Mouse (Mus musculus): Measurements from ENCODE around the gene Zbtb8b. TPM values are rescaled to one million over a fixed set of nuclear protein-coding genes. Genes with fewer than 3 reads are reported as not detected.

Zbtb8b gene
- polyA plus RNA-seq, 1 experiment, result 2.1 TPM

DNA sequence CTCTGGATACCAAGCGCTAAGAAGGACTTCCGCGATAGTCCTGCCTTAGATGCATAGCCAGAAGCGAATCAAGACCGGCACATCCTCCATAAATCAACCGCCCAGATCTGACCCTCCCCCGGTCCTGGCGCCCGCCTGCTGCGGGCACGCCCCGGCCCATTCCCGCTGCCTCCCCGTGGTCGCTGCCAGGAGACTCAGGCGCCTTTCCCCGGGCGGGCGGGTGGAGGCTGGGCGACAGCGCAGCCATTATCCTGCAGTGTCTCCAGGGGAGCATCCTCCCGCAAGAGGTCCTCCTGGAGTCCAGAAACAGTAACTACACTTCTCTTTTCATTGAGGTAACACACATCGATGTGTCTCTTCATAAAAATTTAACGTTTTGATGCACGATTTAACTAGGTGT is 34.2 kb downstream of the Zbtb8b start:
- no peak overlapping the region for H3K27ac ChIP-seq (ENCODE audit: insufficient read depth, low read length)

DNA sequence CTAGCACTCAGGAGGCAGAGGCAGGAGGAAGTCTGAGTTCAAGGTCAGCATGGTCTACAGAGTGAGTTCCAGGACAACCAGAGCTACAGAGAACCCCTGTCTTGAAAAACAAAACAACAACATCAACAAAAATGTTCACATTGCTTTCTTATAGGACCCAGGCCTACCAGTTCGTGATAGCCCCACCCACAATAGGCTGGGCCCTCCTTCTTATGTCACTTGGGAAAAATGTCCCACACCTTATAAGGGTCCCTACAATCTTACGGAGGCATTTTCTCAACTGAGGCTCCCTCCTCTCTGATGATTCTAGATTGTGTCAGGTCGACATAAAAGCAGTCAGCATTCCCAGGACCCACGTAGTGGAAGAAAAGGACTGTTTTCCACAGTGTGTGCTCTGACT is 40.8 kb downstream of the Zbtb8b start:
- no peak for DNase-seq
- WGBS, result 84% methylated on average over 4 of the region's 4 CpGs

More for the DNA sequence above, 34.2 kb downstream of the Zbtb8b start:
- H3K4me3 ChIP-seq (replicated peaks; ENCODE audit: insufficient read depth, low read depth, low read length), result peak overlapping the region; percentile 42
- TF ChIP-seq POLR2A (IDR thresholded peaks at IDR 0.05; ENCODE audit: borderline replicate concordance, insufficient read depth, low read length), result no peak
- peak; percentile 51; the same call in 1 of the 2 replicates for TF ChIP-seq CTCF (IDR thresholded peaks at IDR 0.05; ENCODE audit: borderline replicate concordance, insufficient read depth, low read depth, low read length)
- WGBS, result 4% methylated on average over 25 of the region's 25 CpGs
- H3K27me3 ChIP-seq (ENCODE audit: control insufficient read depth, insufficient read depth, low read length), result no peaks in the 10 kb centered on the region
- H3K4me1 ChIP-seq (ENCODE audit: control insufficient read depth, insufficient read depth, low read length), result no peaks in the 10 kb centered on the region
- DNase-seq, result peak; percentile 33

DNA sequence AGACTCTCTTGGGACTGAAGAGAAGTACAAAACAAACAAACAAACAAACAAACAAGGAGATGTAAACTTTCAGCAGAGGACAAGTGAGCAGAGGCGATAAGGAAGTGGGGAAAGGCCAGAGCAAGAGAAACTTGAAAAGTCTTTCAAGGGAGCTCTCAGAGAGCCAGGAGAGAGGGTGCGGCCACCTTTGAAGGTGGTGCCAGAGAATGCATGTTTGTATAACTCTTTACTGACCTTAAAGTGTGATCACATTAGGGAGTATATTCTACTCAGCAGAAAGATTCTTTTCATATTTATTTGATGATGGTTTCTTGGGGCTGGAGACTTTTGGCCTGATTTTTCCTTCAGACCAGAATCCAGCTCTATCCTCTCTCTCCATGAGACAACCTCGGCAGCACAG is 43.7 kb downstream of the Zbtb8b start:
- Histone ChIP-seq H3K27ac (ENCODE audit: insufficient read depth, low read length) (no peak overlapping the region), H3K4me1 (ENCODE audit: control insufficient read depth, insufficient read depth, low read length) (no peaks in the 10 kb centered on the region), H3K27me3 (ENCODE audit: control insufficient read depth, insufficient read depth, low read length) (no peaks in the 10 kb centered on the region), H3K4me3 (replicated peaks; ENCODE audit: insufficient read depth, low read depth, low read length) (no peak overlapping the region)
- 86% methylated on average over 3 of the region's 3 CpGs for WGBS
- DNase-seq, result no peak
- TF ChIP-seq POLR2A (IDR thresholded peaks at IDR 0.05; ENCODE audit: borderline replicate concordance, insufficient read depth, low read length), result no peak
- TF ChIP-seq CTCF (IDR thresholded peaks at IDR 0.05; ENCODE audit: borderline replicate concordance, insufficient read depth, low read depth, low read length), result no peak

More for the DNA sequence above, 40.8 kb downstream of the Zbtb8b start:
- Histone ChIP-seq H3K4me1 (ENCODE audit: control insufficient read depth, insufficient read depth, low read length) (no peaks in the 10 kb centered on the region), H3K4me3 (replicated peaks; ENCODE audit: insufficient read depth, low read depth, low read length) (no peak overlapping the region), H3K27me3 (ENCODE audit: control insufficient read depth, insufficient read depth, low read length) (no peaks in the 10 kb centered on the region), H3K27ac (ENCODE audit: insufficient read depth, low read length) (no peak overlapping the region)
- TF ChIP-seq POLR2A (IDR thresholded peaks at IDR 0.05; ENCODE audit: borderline replicate concordance, insufficient read depth, low read length) (no peak), CTCF (IDR thresholded peaks at IDR 0.05; ENCODE audit: borderline replicate concordance, insufficient read depth, low read depth, low read length) (no peak)

DNA sequence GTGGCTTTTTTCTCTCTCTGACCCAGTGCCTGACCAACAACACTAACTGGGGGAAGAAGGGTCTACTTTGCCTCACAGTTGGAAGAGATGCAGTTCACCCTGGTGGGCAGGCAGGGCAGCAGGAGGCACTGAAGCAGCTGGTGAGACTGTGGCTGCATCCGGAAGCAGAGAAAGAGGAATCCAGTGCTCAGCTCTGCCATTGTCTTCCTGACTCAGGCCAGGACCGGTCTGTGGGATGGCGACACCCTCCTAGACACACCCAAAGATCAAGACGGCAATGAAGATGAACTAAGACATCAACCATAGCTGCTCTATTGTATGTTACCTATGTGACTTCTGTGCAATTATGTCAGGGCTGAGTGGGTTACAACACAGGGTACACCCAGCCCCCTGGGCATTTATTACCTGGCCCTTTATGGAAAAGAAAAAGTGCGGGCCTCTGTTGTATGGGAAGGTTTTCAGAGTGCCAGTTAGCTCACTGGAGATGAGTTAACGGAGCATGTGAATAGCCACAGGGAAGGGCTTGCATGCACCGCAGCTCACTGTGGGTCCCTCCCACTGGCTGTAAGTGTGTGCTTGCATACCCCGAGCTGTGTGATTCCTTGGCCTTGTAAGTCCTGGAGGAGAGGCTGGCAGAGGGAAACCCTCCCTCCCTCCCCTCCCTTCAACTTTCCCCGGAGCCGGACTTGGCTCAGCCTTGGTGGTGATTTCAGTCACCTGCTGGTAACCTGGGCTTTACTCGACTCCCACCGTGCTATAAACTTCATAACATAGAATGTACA is 46.4 kb downstream of the Zbtb8b start:
- DNase-seq, result no peak
- no peaks in the 10 kb centered on the region for H3K27me3 ChIP-seq (ENCODE audit: control insufficient read depth, insufficient read depth, low read length)
- H3K27ac ChIP-seq (ENCODE audit: insufficient read depth, low read length), result no peak overlapping the region
- WGBS, result 15% methylated on average over 12 of the region's 12 CpGs
- TF ChIP-seq CTCF (IDR thresholded peaks at IDR 0.05; ENCODE audit: borderline replicate concordance, insufficient read depth, low read depth, low read length) (no peak), POLR2A (IDR thresholded peaks at IDR 0.05; ENCODE audit: borderline replicate concordance, insufficient read depth, low read length) (no peak)
- H3K4me3 ChIP-seq (replicated peaks; ENCODE audit: insufficient read depth, low read depth, low read length), result no peak overlapping the region
- no peaks in the 10 kb centered on the region for H3K4me1 ChIP-seq (ENCODE audit: control insufficient read depth, insufficient read depth, low read length)

DNA sequence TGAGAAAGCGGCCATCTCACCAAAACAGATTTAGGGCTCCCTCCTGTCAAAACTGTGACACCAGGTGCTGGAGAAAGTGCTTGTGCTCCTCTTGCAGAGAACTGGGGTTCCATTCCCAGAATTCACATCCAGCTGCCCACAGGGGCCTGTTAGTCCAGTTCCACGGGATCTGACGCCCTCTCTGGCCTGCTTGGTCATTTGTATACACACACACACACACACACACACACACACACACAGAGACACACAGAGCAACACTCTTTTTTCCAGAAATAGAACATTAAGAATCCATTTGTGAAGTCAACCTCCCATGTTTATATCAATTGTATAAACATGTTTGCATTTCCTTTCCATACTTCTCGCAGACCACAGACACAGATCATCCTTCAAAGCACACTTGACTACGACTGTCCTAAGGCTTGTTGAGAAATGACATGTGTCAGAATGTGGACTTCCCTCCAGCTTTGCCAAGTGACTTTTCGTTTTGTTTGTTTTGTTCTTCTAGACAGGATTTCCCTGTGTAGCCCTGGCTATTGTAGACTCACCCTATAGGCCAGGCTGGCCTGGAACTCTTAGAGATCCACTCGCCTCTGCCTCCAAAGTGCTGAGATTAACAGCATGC is 49.6 kb downstream of the Zbtb8b start:
- no peak for DNase-seq
- Histone ChIP-seq H3K4me3 (replicated peaks; ENCODE audit: insufficient read depth, low read depth, low read length) (no peak overlapping the region), H3K27me3 (ENCODE audit: control insufficient read depth, insufficient read depth, low read length) (no peaks in the 10 kb centered on the region), H3K4me1 (ENCODE audit: control insufficient read depth, insufficient read depth, low read length) (no peaks in the 10 kb centered on the region), H3K27ac (ENCODE audit: insufficient read depth, low read length) (no peak overlapping the region)
- TF ChIP-seq POLR2A (IDR thresholded peaks at IDR 0.05; ENCODE audit: borderline replicate concordance, insufficient read depth, low read length) (no peak), CTCF (IDR thresholded peaks at IDR 0.05; ENCODE audit: borderline replicate concordance, insufficient read depth, low read depth, low read length) (no peak)
- WGBS, result 86% methylated on average over 7 of the region's 7 CpGs

DNA sequence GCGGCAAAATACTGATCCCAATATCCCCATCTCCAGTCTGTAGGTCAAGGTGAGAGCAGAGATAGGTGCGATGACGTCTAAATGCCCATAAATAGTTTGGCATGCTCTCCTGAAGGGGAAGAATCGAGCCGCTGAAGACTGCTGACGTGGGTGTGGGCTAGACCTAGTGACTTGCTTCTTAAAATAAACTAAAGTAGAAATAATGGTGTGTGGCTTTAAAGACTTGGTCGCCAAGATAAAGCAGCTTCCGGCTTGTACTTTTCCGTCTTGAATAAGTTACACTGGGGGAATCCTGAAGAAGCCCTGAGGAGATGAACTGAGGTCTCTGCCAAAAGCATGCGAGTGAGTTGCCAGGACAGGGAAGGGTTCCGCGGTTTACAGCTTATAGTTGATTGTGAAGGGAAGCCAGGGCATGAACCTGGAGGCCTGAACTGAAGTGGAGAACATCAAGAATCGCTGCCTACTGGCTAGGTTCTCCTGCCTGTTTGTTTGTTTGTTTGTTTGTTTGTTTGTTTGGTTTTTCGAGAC is 50.4 kb downstream of the Zbtb8b start:
- no peak for TF ChIP-seq CTCF (IDR thresholded peaks at IDR 0.05; ENCODE audit: borderline replicate concordance, insufficient read depth, low read depth, low read length)
- TF ChIP-seq POLR2A (IDR thresholded peaks at IDR 0.05; ENCODE audit: borderline replicate concordance, insufficient read depth, low read length), result no peak
- H3K4me1 ChIP-seq (ENCODE audit: control insufficient read depth, insufficient read depth, low read length), result no peaks in the 10 kb centered on the region
- 63% methylated on average over 14 of the region's 14 CpGs for WGBS
- no peaks in the 10 kb centered on the region for H3K27me3 ChIP-seq (ENCODE audit: control insufficient read depth, insufficient read depth, low read length)
- no peak overlapping the region for H3K27ac ChIP-seq (ENCODE audit: insufficient read depth, low read length)
- H3K4me3 ChIP-seq (replicated peaks; ENCODE audit: insufficient read depth, low read depth, low read length), result no peak overlapping the region
- no peak for DNase-seq

DNA sequence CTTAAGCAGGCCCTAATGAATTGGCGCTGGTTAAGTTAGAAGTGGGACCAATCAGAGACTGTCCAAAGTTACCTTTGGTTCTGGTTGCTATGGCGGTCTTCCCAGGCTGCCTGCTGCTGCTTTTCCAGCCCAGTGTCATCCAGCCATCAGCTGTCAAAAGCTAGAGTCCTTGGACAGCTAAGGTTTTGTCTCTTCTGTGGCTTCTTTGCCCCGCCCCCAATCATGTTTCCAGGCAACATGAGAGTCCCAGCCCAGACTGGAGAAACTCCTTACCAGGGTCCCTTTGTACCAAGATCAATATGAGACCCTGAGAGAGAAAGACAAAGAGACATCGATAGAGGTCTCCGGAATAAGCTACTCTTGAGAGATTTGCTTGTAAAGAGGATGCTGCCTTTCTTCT is 52.2 kb downstream of the Zbtb8b start:
- Histone ChIP-seq H3K4me1 (ENCODE audit: control insufficient read depth, insufficient read depth, low read length) (no peaks in the 10 kb centered on the region), H3K27ac (ENCODE audit: insufficient read depth, low read length) (no peak overlapping the region), H3K27me3 (ENCODE audit: control insufficient read depth, insufficient read depth, low read length) (no peaks in the 10 kb centered on the region), H3K4me3 (replicated peaks; ENCODE audit: insufficient read depth, low read depth, low read length) (no peak overlapping the region)
- TF ChIP-seq POLR2A (IDR thresholded peaks at IDR 0.05; ENCODE audit: borderline replicate concordance, insufficient read depth, low read length) (no peak), CTCF (IDR thresholded peaks at IDR 0.05; ENCODE audit: borderline replicate concordance, insufficient read depth, low read depth, low read length) (no peak)
- WGBS, result 27% methylated on average over 5 of the region's 5 CpGs
- DNase-seq, result no peak

DNA sequence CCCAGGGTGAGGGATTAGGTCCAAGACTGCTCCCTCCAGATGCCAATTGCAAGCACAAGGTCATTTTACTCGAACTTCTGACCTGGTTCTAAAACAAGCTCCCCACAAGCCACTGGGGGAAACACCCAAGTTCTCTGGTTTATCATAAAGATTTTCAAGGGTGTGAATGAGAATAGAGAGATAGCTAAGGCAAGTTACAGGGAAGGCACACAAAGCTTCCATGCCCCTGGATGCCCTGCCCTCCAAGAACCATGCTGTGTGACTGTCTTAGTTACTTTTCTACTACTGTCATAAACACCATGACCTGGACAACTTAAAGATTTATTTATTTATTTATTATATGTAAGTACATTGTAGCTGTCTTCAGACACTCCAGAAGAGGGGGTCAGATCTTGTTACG is 53.7 kb downstream of the Zbtb8b start:
- TF ChIP-seq CTCF (IDR thresholded peaks at IDR 0.05; ENCODE audit: borderline replicate concordance, insufficient read depth, low read depth, low read length) (no peak), POLR2A (IDR thresholded peaks at IDR 0.05; ENCODE audit: borderline replicate concordance, insufficient read depth, low read length) (no peak)
- no peaks in the 10 kb centered on the region for H3K27me3 ChIP-seq (ENCODE audit: control insufficient read depth, insufficient read depth, low read length)
- WGBS, result 90% methylated on average over 2 of the region's 2 CpGs

More for the DNA sequence above, 53.7 kb downstream of the Zbtb8b start:
- H3K27ac ChIP-seq (ENCODE audit: insufficient read depth, low read length), result no peak overlapping the region
- H3K4me3 ChIP-seq (replicated peaks; ENCODE audit: insufficient read depth, low read depth, low read length), result no peak overlapping the region
- H3K4me1 ChIP-seq (ENCODE audit: control insufficient read depth, insufficient read depth, low read length), result no peaks in the 10 kb centered on the region
- DNase-seq, result no peak
